Mouse (Mus musculus): ENCODE data around the gene Umad1. TPM values are rescaled to one million over a fixed set of nuclear protein-coding genes. Genes with fewer than 3 reads are reported as not detected.

The Umad1 gene
- polyA plus RNA-seq, 1 experiment from 2014 or later = 23.2 TPM

GRCm38 (mm10) chr6:8278426-8279002, 19.4 kb downstream of the Umad1 start:
- Histone ChIP-seq H3K27ac (no peak overlapping the region), H3K36me3 (no peaks in the 10 kb centered on the region), H3K9me3 (replicated peaks) (no peaks in the 10 kb centered on the region), H3K4me2 (no peak overlapping the region), H3K27me3 (no peaks in the 10 kb centered on the region), H3K9ac (no peak overlapping the region), H3K4me3 (no peak overlapping the region), H3K4me1 (replicated peaks) (peaks cover 3% of the 10 kb centered on the region; the same call in 1 of the 2 replicates)
- 78% methylated on average over 5 of the region's 5 CpGs for WGBS
- no peak for ATAC-seq (replicated peaks; ENCODE audit: insufficient number of reproducible peaks, insufficient read depth, low FRiP score, low read depth)

GRCm38 (mm10) chr6:8283255-8283654, 24.2 kb downstream of the Umad1 start:
- H3K4me1 ChIP-seq (replicated peaks) = no peaks in the 10 kb centered on the region
- no peak overlapping the region for H3K27ac ChIP-seq
- H3K4me3 ChIP-seq = no peak overlapping the region
- no peaks in the 10 kb centered on the region for H3K9me3 ChIP-seq (replicated peaks)
- H3K9ac ChIP-seq = no peak overlapping the region
- H3K27me3 ChIP-seq = no peaks in the 10 kb centered on the region
- no peak overlapping the region for H3K4me2 ChIP-seq
- no peaks in the 10 kb centered on the region for H3K36me3 ChIP-seq
- WGBS = 75% methylated on average over 4 of the region's 4 CpGs
- ATAC-seq (replicated peaks; ENCODE audit: insufficient number of reproducible peaks, insufficient read depth, low FRiP score, low read depth) = no peak

- no peaks in the 10 kb centered on the region for H3K4me1 ChIP-seq (replicated peaks)
- WGBS = 61% methylated on average over 3 of the region's 3 CpGs
- no peak for ATAC-seq (replicated peaks; ENCODE audit: insufficient number of reproducible peaks, insufficient read depth, low FRiP score, low read depth)
Measured at GRCm38 (mm10) chr6:8285401-8285960, 26.4 kb downstream of the Umad1 start.

GRCm38 (mm10) chr6:8286146-8286545, 27.1 kb downstream of the Umad1 start:
- WGBS = 95% methylated on average over 3 of the region's 3 CpGs
- Histone ChIP-seq H3K27ac (no peak overlapping the region), H3K4me1 (replicated peaks) (no peaks in the 10 kb centered on the region), H3K36me3 (no peaks in the 10 kb centered on the region), H3K9me3 (replicated peaks) (no peaks in the 10 kb centered on the region), H3K4me3 (no peak overlapping the region), H3K9ac (no peak overlapping the region), H3K27me3 (no peaks in the 10 kb centered on the region), H3K4me2 (no peak overlapping the region)
- no peak for ATAC-seq (replicated peaks; ENCODE audit: insufficient number of reproducible peaks, insufficient read depth, low FRiP score, low read depth)

More at GRCm38 (mm10) chr6:8285401-8285960, 26.4 kb downstream of the Umad1 start:
- Histone ChIP-seq H3K4me3 (no peak overlapping the region), H3K9me3 (replicated peaks) (no peaks in the 10 kb centered on the region), H3K27ac (no peak overlapping the region), H3K9ac (no peak overlapping the region), H3K4me2 (no peak overlapping the region), H3K27me3 (no peaks in the 10 kb centered on the region), H3K36me3 (no peaks in the 10 kb centered on the region)

GRCm38 (mm10) chr6:8288755-8289580, 29.9 kb downstream of the Umad1 start:
- 85% methylated on average over 4 of the region's 4 CpGs for WGBS
- no peak overlapping the region for H3K4me3 ChIP-seq

GRCm38 (mm10) chr6:8294048-8294784, 35.1 kb downstream of the Umad1 start:
- H3K9ac ChIP-seq = no peak overlapping the region
- no peak overlapping the region for H3K4me2 ChIP-seq
- no peak overlapping the region for H3K4me3 ChIP-seq
- WGBS = 83% methylated on average over 4 of the region's 4 CpGs
- no peaks in the 10 kb centered on the region for H3K9me3 ChIP-seq (replicated peaks)
- H3K4me1 ChIP-seq (replicated peaks) = no peaks in the 10 kb centered on the region
- no peak for ATAC-seq (replicated peaks; ENCODE audit: insufficient number of reproducible peaks, insufficient read depth, low FRiP score, low read depth)
- no peaks in the 10 kb centered on the region for H3K36me3 ChIP-seq
- no peaks in the 10 kb centered on the region for H3K27me3 ChIP-seq
- H3K27ac ChIP-seq = no peak overlapping the region

More at GRCm38 (mm10) chr6:8288755-8289580, 29.9 kb downstream of the Umad1 start:
- Histone ChIP-seq H3K9me3 (replicated peaks) (no peaks in the 10 kb centered on the region), H3K4me1 (replicated peaks) (no peaks in the 10 kb centered on the region), H3K27me3 (no peaks in the 10 kb centered on the region), H3K36me3 (no peaks in the 10 kb centered on the region), H3K9ac (no peak overlapping the region), H3K27ac (no peak overlapping the region), H3K4me2 (no peak overlapping the region)
- no peak for ATAC-seq (replicated peaks; ENCODE audit: insufficient number of reproducible peaks, insufficient read depth, low FRiP score, low read depth)

- H3K9me3 ChIP-seq (replicated peaks) = no peaks in the 10 kb centered on the region
- no peak for ATAC-seq (replicated peaks; ENCODE audit: insufficient number of reproducible peaks, insufficient read depth, low FRiP score, low read depth)
- H3K9ac ChIP-seq = no peak overlapping the region
- H3K4me3 ChIP-seq = no peak overlapping the region
- no peaks in the 10 kb centered on the region for H3K27me3 ChIP-seq
- H3K4me1 ChIP-seq (replicated peaks) = no peaks in the 10 kb centered on the region
- WGBS = 84% methylated on average over 6 of the region's 6 CpGs
- no peaks in the 10 kb centered on the region for H3K36me3 ChIP-seq
- H3K4me2 ChIP-seq = no peak overlapping the region
- no peak overlapping the region for H3K27ac ChIP-seq
Measured at GRCm38 (mm10) chr6:8299066-8299863, 40.2 kb downstream of the Umad1 start.

- no peak for ATAC-seq (replicated peaks; ENCODE audit: insufficient number of reproducible peaks, insufficient read depth, low FRiP score, low read depth)
- Histone ChIP-seq H3K36me3 (no peaks in the 10 kb centered on the region), H3K27me3 (no peaks in the 10 kb centered on the region), H3K9ac (no peak overlapping the region), H3K27ac (no peak overlapping the region), H3K9me3 (replicated peaks) (no peaks in the 10 kb centered on the region), H3K4me1 (replicated peaks) (no peaks in the 10 kb centered on the region), H3K4me2 (no peak overlapping the region), H3K4me3 (no peak overlapping the region)
- WGBS = 83% methylated on average over 6 of the region's 6 CpGs
Measured at GRCm38 (mm10) chr6:8307878-8308775, 49.0 kb downstream of the Umad1 start.

GRCm38 (mm10) chr6:8312554-8312953, 53.5 kb downstream of the Umad1 start:
- H3K4me3 ChIP-seq = no peak overlapping the region

GRCm38 (mm10) chr6:8316201-8316600, 57.1 kb downstream of the Umad1 start:
- H3K36me3 ChIP-seq = no peaks in the 10 kb centered on the region
- no peaks in the 10 kb centered on the region for H3K27me3 ChIP-seq
- no peak overlapping the region for H3K4me3 ChIP-seq
- H3K4me1 ChIP-seq (replicated peaks) = no peaks in the 10 kb centered on the region
- H3K9ac ChIP-seq = no peak overlapping the region
- H3K4me2 ChIP-seq = no peak overlapping the region
- ATAC-seq (replicated peaks; ENCODE audit: insufficient number of reproducible peaks, insufficient read depth, low FRiP score, low read depth) = no peak
- no peak overlapping the region for H3K27ac ChIP-seq
- no peaks in the 10 kb centered on the region for H3K9me3 ChIP-seq (replicated peaks)

More at GRCm38 (mm10) chr6:8312554-8312953, 53.5 kb downstream of the Umad1 start:
- H3K9me3 ChIP-seq (replicated peaks) = no peaks in the 10 kb centered on the region
- no peak overlapping the region for H3K9ac ChIP-seq
- H3K27me3 ChIP-seq = no peaks in the 10 kb centered on the region
- no peaks in the 10 kb centered on the region for H3K4me1 ChIP-seq (replicated peaks)
- ATAC-seq (replicated peaks; ENCODE audit: insufficient number of reproducible peaks, insufficient read depth, low FRiP score, low read depth) = no peak
- WGBS = 85% methylated on average over 2 of the region's 2 CpGs
- no peak overlapping the region for H3K27ac ChIP-seq
- no peak overlapping the region for H3K4me2 ChIP-seq
- H3K36me3 ChIP-seq = no peaks in the 10 kb centered on the region
